Mouse (Mus musculus) small intestine, adult 2 months (tissue): ENCODE data around the gene Dad1.

Experiments
- CTCF ChIP-seq: fragments of 200-500 bp; IDR thresholded peaks from 2 replicates; pipeline ENCODE4 v1.5.1; 2012; ENCODE audit warnings: low read depth, mild to moderate bottlenecking, control low read depth, inconsistent platforms, low read length, moderate library complexity, mixed read lengths; ENCODE audit not compliant: insufficient replicate concordance, insufficient read length; ENCODE audit errors: extremely low read depth
- POLR2A ChIP-seq: fragments of 200-500 bp; IDR thresholded peaks from 2 replicates; pipeline ENCODE4 v1.6.1; 2012; ENCODE audit warnings: low read depth, mild to moderate bottlenecking, control low read depth, inconsistent platforms, low read length, moderate library complexity

GRCm38 (mm10) chr14:54214477-54214876 is 39.4 kb downstream of the Dad1 start:
- TF ChIP-seq CTCF (no peak), POLR2A (no peak)
